Mouse (Mus musculus): ENCODE results near the gene Pimreg. TPM values are rescaled to one million over a fixed set of nuclear protein-coding genes. Genes with fewer than 3 reads are reported as not detected.
A peak's percentile ranks its signal among the peaks of the same experiment; 100 is the strongest.

Pimreg gene
- polyA plus RNA-seq, 1 experiment from 2014 or later, result 87.5 TPM

DNA sequence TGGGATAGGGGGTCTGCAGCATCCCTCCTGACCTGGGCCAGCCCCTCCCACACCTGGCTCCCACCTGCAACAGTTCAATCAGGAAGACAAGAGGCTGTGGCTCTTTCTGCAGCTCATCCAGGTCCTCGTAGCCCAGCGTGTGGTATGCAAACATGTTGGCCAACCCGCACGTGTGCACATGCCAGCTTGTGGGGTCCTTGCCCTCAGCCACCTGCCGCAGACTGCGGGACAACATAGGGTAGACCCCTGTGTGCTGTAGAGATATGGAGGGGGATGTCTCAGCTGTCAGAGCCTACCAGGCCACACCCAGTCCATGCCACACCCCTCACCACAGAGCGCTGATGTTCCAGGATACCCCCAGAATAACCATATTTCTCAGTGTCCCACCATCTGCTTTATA is 10.5 kb upstream of the Pimreg start:
- H3K4me3 ChIP-seq, result no peak overlapping the region
- no peak overlapping the region for H3K27ac ChIP-seq (replicated peaks)
- no peak for ATAC-seq (ENCODE audit: extremely low read depth, insufficient number of reproducible peaks, low FRiP score, low TSS enrichment)
- H3K36me3 ChIP-seq, result no peaks in the 10 kb centered on the region
- H3K4me2 ChIP-seq, result no peak overlapping the region
- 54% methylated on average over 7 of the region's 7 CpGs for WGBS
- H3K27me3 ChIP-seq (replicated peaks), result peaks cover 43% of the 10 kb centered on the region
- H3K9me3 ChIP-seq, result no peaks in the 10 kb centered on the region
- H3K9ac ChIP-seq, result no peak overlapping the region
- H3K4me1 ChIP-seq, result peaks cover 27% of the 10 kb centered on the region

DNA sequence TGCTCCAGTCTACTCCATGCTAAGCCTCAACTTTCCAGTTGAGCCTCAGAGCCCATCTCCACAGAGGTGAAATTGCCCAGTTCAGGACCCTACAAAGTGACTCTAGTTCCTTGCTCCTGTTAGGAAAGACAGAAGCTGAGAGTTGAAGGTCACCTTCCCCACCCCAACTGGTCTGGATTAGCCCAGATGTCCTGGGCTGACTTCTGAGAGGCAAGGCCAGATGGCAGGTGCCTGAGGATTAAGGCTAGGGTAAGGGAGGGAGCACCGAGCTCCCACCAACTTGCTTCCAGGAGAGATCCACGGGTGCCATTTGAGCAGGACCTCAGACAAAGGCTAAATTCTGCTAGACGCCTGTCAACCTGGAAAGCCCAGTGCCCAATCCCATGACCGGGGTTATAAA is 9.7 kb upstream of the Pimreg start:
- WGBS, result 65% methylated on average over 4 of the region's 4 CpGs
- H3K9ac ChIP-seq, result no peak overlapping the region
- no peaks in the 10 kb centered on the region for H3K36me3 ChIP-seq
- ATAC-seq (ENCODE audit: extremely low read depth, insufficient number of reproducible peaks, low FRiP score, low TSS enrichment), result no peak
- H3K9me3 ChIP-seq, result no peaks in the 10 kb centered on the region
- no peak overlapping the region for H3K27ac ChIP-seq (replicated peaks)
- H3K4me1 ChIP-seq, result peaks cover 27% of the 10 kb centered on the region
- H3K4me3 ChIP-seq, result no peak overlapping the region
- peaks cover 38% of the 10 kb centered on the region for H3K27me3 ChIP-seq (replicated peaks)
- H3K4me2 ChIP-seq, result no peak overlapping the region

DNA sequence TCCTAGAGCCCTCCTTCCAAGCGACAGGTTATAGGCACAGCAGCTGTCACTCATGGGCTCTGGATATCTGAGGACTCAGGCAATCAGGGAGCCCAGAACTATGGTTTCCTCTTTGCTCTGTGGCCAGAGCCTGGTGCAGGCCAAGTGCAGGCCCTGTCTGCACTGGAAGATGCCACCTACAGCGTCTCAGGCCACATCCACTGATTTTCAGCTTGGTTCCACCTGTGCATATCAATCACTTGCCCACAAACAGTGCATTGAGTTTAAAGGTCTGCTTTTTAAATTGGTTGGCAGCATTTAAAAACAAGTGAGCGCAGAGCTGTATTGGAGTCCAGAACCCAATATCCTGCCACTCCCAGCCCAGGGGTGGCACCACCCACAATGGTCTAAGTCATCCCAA is 9.2 kb upstream of the Pimreg start:
- Histone ChIP-seq H3K9me3 (no peaks in the 10 kb centered on the region), H3K4me2 (no peak overlapping the region), H3K27me3 (replicated peaks) (peaks cover 35% of the 10 kb centered on the region), H3K4me1 (peaks cover 27% of the 10 kb centered on the region), H3K4me3 (no peak overlapping the region), H3K36me3 (no peaks in the 10 kb centered on the region), H3K27ac (replicated peaks) (no peak overlapping the region), H3K9ac (no peak overlapping the region)
- no peak for ATAC-seq (ENCODE audit: extremely low read depth, insufficient number of reproducible peaks, low FRiP score, low TSS enrichment)
- WGBS, result 78% methylated on average over 3 of the region's 3 CpGs

DNA sequence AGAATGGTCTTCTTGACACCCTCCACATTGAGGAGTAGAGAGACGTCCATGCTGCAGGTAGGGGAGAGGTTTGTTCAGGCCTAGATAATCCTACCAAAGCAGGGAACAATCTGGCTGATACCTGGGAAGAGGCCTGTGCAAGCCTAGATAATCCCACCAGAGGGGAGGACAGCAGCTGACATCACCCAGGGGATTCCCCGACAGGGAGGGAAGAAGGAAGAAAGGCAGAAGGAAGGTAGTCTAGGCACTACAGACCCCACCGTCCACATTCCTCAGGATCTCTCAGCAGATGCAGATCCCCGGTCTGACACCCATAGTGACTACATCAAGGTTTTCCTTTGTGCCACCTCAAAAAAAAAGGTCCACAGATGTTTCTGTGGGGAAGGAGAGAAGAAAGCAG is 4.4 kb upstream of the Pimreg start, which contains the start of gene Aipl1:
Gene Aipl1 (minus strand): TSS at position 101 of the 400 bp plus-strand sequence.
- no peaks in the 10 kb centered on the region for H3K36me3 ChIP-seq
- WGBS, result 47% methylated on average over 4 of the region's 4 CpGs
- no peak for ATAC-seq (ENCODE audit: extremely low read depth, insufficient number of reproducible peaks, low FRiP score, low TSS enrichment)

DNA sequence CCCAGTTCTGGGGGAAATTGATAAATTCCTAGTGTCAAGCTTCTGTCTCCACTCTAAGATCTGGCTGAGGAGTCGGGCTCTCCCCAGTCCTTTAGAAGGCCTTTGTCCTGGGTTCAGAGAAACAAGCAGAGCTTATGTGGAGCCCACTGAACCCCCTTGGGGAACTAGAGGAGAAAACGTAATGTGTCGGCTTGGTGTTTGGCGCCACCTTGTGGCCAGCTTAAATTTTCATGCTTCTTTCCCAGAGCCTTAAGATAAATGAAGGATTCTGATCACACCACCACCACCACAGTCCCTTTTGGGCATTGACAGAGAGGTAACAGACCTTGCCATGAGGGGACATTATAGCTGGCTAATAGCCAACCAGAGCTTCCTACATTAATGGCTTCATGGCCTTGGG is 3.8 kb upstream of the Pimreg start:
- Histone ChIP-seq H3K27ac (replicated peaks) (no peak overlapping the region), H3K4me1 (peaks cover 43% of the 10 kb centered on the region), H3K36me3 (no peaks in the 10 kb centered on the region), H3K9me3 (no peaks in the 10 kb centered on the region), H3K9ac (no peak overlapping the region), H3K4me2 (no peak overlapping the region), H3K27me3 (replicated peaks) (peaks cover 16% of the 10 kb centered on the region), H3K4me3 (no peak overlapping the region)
- ATAC-seq (ENCODE audit: extremely low read depth, insufficient number of reproducible peaks, low FRiP score, low TSS enrichment), result no peak
- WGBS, result 4% methylated on average over 4 of the region's 4 CpGs

More for the DNA sequence above, 4.4 kb upstream of the Pimreg start, which contains the start of gene Aipl1:
- H3K27ac ChIP-seq (replicated peaks), result no peak within 1 kb of the TSS
- no peak within 1 kb of the TSS for H3K4me3 ChIP-seq
- H3K27me3 ChIP-seq (replicated peaks), result peaks cover 16% of the 10 kb centered on the region
- no peak within 1 kb of the TSS for H3K9ac ChIP-seq
- no peaks in the 10 kb centered on the region for H3K9me3 ChIP-seq
- no peak within 1 kb of the TSS for H3K4me2 ChIP-seq
- H3K4me1 ChIP-seq, result peaks cover 37% of the 10 kb centered on the region

DNA sequence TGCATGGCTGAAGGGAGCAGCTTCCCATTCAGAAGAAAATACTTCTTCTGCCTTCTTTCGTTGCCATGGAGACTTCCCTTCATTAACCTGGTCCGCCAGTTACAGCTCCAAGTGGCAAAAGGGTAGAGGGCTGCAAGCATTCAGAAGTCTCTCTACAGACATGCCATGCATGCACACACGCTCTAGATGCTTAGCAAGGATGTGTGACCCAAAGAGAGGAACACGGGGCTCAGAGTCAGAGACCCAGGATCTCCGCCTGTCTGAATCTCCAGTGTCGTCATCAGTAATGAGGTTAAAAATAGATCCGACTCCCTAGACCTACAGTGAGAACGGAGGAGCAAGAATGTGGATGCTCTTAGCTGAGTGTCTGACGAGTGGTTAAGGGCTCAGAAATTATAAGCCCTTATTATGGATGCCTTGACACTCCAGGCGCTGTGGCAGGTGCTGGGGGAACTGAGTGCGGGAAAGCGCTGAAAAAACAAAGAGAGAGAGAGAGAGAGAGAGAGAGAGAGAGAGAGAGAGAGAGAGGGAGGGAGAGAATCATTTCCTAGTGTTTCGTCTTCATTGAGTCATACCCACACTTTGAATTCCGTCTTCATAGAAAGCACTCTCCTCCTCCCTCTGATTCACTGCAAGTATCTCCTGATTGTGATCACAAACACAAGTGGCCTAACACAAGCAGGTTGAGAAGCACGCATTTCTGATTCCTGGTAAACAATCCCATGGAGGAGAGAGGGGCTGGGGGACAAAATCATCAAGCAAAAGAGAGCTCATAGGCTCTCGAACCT is 2.0 kb upstream of the Pimreg start:
- Histone ChIP-seq H3K36me3 (peaks cover 9% of the 10 kb centered on the region), H3K4me3 (no peak overlapping the region), H3K27ac (replicated peaks) (peak overlapping the region; percentile 32), H3K9me3 (no peaks in the 10 kb centered on the region), H3K4me2 (peak overlapping the region; percentile 44), H3K4me1 (peaks cover 58% of the 10 kb centered on the region), H3K27me3 (replicated peaks) (peaks cover 16% of the 10 kb centered on the region), H3K9ac (peak overlapping the region; percentile 52)
- WGBS, result 26% methylated on average over 16 of the region's 16 CpGs
- ATAC-seq (ENCODE audit: extremely low read depth, insufficient number of reproducible peaks, low FRiP score, low TSS enrichment), result no peak

DNA sequence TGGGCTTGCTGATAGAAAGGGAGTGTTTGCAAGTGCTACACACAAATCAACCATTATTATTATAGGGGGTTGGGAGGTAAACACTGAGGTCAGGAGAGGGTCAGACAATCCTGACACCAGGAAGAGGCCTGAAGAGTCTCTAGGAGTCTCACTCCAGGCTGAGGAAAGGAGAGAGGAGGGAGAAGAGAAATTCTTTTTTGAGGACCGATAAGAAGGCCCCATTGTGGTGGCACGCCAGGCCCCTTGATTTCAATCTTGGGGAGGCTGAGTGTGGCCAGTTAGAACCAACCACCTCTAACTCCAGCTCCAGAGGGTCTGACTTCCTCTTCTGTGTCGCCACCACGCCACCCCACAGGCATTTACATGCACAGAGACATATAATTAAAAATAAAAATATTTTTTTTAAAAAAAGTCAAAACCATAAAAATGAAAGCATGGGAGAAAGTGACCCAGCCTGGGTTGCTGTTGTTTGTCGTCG is 503 bp upstream of the Pimreg start:
- H3K36me3 ChIP-seq, result peaks cover 25% of the 10 kb centered on the region
- no peaks in the 10 kb centered on the region for H3K9me3 ChIP-seq
- WGBS, result 13% methylated on average over 6 of the region's 6 CpGs
- peak overlapping the region; percentile 71 for H3K27ac ChIP-seq (replicated peaks)
- H3K4me2 ChIP-seq, result peak overlapping the region; percentile 92
- H3K27me3 ChIP-seq (replicated peaks), result peaks cover 16% of the 10 kb centered on the region
- peak overlapping the region; percentile 83 for H3K9ac ChIP-seq
- H3K4me3 ChIP-seq, result peak overlapping the region; percentile 81
- ATAC-seq (ENCODE audit: extremely low read depth, insufficient number of reproducible peaks, low FRiP score, low TSS enrichment), result no peak
- peaks cover 48% of the 10 kb centered on the region for H3K4me1 ChIP-seq

DNA sequence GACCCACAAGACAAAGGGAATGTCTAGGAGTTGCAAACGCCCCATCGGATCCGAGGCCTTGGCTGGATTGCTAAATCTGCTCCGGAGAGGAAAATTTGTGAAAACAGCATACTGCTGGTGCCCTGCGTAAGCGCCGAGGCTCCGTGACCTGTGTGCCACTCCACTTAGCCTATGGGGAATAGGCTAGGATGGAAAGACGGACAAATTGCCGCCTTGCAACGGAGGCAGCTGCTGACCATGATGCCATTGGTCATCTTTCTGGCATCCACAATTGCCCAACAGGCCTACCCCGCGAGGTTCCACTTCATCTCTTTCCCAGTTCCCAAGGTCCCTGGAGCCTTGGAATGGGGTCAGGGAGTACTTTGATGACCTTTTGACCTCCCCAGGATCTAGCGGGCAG is 799 bp downstream of the Pimreg start:
- 2% methylated on average over 14 of the region's 14 CpGs for WGBS
- Histone ChIP-seq H3K27me3 (replicated peaks) (peaks cover 13% of the 10 kb centered on the region), H3K4me3 (peak overlapping the region; percentile 81), H3K36me3 (peaks cover 38% of the 10 kb centered on the region), H3K4me1 (peaks cover 48% of the 10 kb centered on the region), H3K4me2 (peak overlapping the region; percentile 92), H3K27ac (replicated peaks) (no peak overlapping the region), H3K9ac (peak overlapping the region; percentile 86), H3K9me3 (no peaks in the 10 kb centered on the region)
- no peak for ATAC-seq (ENCODE audit: extremely low read depth, insufficient number of reproducible peaks, low FRiP score, low TSS enrichment)

DNA sequence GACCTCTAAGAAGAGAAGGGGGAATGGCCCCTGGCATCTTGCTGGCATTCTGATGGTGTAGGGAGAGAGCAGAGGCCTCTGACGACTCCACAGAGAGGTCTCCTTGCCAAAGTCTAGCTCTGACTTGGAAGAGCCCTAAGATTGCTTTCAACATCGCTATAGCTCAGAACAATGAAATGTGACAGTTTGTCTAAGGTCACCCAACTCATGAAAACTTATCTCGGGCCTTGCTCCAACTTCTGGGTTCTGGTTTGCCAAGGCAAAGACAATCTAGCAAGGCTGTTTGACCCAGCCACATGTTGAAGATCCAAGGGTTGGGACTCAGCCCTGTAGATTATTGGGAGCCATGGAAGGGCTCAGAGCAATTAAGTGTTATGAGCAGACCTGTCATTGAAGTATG is 2.4 kb downstream of the Pimreg start:
- peak overlapping the region; percentile 81 for H3K4me3 ChIP-seq
- no peak overlapping the region for H3K27ac ChIP-seq (replicated peaks)
- H3K27me3 ChIP-seq (replicated peaks), result peaks cover 5% of the 10 kb centered on the region
- H3K9me3 ChIP-seq, result no peaks in the 10 kb centered on the region
- H3K9ac ChIP-seq, result 0 out of 2 replicates have a peak overlapping the region, but pooled peaks have one; percentile 86
- peaks cover 46% of the 10 kb centered on the region for H3K4me1 ChIP-seq
- peaks cover 42% of the 10 kb centered on the region for H3K36me3 ChIP-seq
- no peak for ATAC-seq (ENCODE audit: extremely low read depth, insufficient number of reproducible peaks, low FRiP score, low TSS enrichment)
- 79% methylated on average over 3 of the region's 3 CpGs for WGBS
- peak overlapping the region; percentile 92 for H3K4me2 ChIP-seq

DNA sequence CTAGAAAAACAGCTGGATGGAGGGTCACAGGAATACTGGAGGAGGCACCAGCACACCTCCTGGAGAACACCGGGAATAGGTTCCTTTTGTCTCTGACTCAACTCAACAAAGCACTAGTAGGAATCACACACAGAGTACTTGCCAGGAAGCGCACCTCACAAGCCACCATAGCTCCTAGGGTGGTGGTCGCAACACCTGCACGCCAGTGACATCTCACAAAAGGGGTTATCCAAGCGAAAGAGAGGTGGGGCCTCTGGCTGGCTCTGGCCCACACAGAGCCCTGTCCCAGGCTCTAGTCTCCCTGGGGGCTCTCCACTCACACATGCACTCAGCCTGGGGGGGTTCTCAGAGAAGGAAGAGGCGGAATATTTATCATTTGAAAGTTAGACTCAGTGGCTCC is 6.9 kb downstream of the Pimreg start:
- WGBS, result 61% methylated on average over 6 of the region's 6 CpGs
- H3K27ac ChIP-seq (replicated peaks), result no peak overlapping the region
- H3K4me3 ChIP-seq, result no peak overlapping the region
- H3K4me1 ChIP-seq, result peaks cover 28% of the 10 kb centered on the region
- H3K9ac ChIP-seq, result no peak overlapping the region
- peaks cover 46% of the 10 kb centered on the region for H3K27me3 ChIP-seq (replicated peaks)
- H3K4me2 ChIP-seq, result no peak overlapping the region
- no peak for ATAC-seq (ENCODE audit: extremely low read depth, insufficient number of reproducible peaks, low FRiP score, low TSS enrichment)
- H3K36me3 ChIP-seq, result peaks cover 42% of the 10 kb centered on the region
- H3K9me3 ChIP-seq, result no peaks in the 10 kb centered on the region

DNA sequence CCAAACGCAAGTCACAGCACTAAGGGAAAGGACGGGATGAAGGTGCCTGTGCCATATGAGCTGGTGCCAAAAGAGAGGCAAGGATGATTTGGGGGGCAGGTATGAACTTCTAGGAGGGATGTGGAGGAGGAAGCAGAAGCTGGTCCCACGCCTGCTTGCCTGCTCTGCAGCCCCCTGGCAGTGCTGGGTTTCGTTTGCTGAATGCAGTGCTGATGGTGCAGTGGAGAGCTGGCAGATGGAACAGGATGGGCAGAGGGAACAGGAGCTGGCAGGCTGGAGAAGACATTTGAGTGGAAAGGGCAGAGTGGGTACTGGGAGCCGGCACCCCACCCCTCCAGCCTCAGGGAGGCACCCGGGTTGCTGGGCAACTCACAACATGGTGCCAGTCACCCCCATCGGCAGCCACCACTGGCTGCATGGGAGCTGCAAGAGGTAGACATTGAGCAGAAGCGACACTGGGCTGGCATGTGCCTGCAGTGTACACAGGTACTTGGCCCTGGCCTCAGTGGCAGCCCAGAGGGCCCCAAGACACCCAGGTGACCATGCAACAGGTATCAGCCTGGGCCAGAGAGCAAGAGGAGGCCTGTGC is 7.4 kb downstream of the Pimreg start:
- WGBS, result 68% methylated on average over 8 of the region's 8 CpGs
- Histone ChIP-seq H3K4me3 (no peak overlapping the region), H3K27me3 (replicated peaks) (peaks cover 49% of the 10 kb centered on the region), H3K9me3 (no peaks in the 10 kb centered on the region), H3K27ac (replicated peaks) (no peak overlapping the region), H3K36me3 (peaks cover 38% of the 10 kb centered on the region), H3K4me1 (peaks cover 23% of the 10 kb centered on the region), H3K4me2 (no peak overlapping the region), H3K9ac (no peak overlapping the region)
- no peak for ATAC-seq (ENCODE audit: extremely low read depth, insufficient number of reproducible peaks, low FRiP score, low TSS enrichment)
